Mouse (Mus musculus): ENCODE results near the gene Prrg2. TPM values are rescaled to one million over a fixed set of nuclear protein-coding genes. Genes with fewer than 3 reads are reported as not detected.

The Prrg2 gene
- polyA plus RNA-seq, 1 experiment from 2014 or later: 22.3 TPM

DNA sequence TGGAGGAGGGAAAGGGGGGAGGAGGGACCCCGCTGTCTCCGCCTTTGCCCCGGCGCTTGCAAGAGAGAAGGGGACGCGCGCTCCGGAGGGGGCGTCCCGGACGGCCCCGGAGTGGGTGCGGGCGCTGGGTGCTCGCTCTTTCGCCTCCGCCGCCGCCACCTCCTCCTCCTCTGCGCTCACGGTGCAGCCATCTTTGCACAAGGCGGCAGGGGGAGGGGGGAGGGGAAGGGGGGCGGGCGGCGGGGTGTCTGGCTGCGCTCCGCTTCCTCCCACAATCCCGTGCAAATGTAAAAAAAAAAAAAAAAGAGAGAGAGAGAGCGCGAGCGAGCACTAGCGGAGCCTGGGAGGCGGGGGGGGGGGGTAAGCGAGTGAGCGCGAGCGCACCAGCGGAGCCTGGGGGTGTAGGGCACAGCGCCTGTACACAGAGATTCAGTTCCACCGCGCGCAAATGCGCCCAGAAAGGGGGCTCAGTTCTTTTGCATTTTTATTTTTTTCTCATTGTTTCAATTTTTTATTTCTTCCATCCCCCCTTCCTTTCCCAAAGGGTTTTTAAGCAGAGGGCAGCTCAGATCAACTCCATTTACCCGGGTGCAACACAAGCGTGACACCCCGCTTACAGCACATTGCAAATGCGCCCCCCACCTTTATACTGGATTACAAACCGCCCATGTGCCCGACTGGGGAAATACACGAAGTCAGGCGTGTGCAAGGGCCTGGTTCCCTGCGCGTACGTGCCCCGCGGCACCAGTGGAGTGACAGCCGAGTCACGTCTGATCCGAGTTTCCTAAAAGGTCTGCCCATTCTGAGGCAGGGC is 9.2 kb downstream of the Prrg2 start:
- peak; percentile 57 for ATAC-seq (ENCODE audit: low FRiP score, low read depth)
- H3K9me3 ChIP-seq: no peaks in the 10 kb centered on the region
- H3K27me3 ChIP-seq: no peaks in the 10 kb centered on the region
- peak overlapping the region; percentile 97 for H3K4me2 ChIP-seq (replicated peaks)
- H3K9ac ChIP-seq: peak overlapping the region; percentile 87
- peaks cover 24% of the 10 kb centered on the region for H3K36me3 ChIP-seq
- H3K4me1 ChIP-seq: peaks cover 24% of the 10 kb centered on the region
- peak overlapping the region; percentile 99 for H3K27ac ChIP-seq
- peak overlapping the region; percentile 84 for H3K4me3 ChIP-seq
- WGBS: under 1% methylated on average over 34 of the region's 59 CpGs

DNA sequence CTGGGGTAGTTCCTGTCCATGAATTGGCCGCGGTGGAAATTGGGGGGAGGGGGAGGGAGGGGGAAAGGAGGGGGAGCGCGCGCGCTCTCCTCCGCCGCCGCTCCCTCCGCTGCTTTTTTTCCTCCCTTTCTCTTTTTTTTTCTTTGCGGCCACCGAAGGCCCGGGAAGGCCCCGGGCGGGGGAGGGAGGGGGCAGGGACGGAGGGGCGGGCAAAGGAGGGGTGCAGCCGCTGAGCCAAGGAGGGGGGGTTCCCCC is 9.7 kb downstream of the Prrg2 start, which contains the start of gene Prr12:
Gene Prr12 (minus strand): TSS at position 20 of the 255 bp plus-strand sequence.
- Histone ChIP-seq H3K36me3 (peaks cover 30% of the 10 kb centered on the region), H3K4me3 (peak within 1 kb of the TSS; percentile 84), H3K4me2 (replicated peaks) (peak within 1 kb of the TSS; percentile 97), H3K9ac (peak within 1 kb of the TSS; percentile 87), H3K4me1 (peaks cover 24% of the 10 kb centered on the region), H3K27me3 (no peaks in the 10 kb centered on the region), H3K9me3 (no peaks in the 10 kb centered on the region), H3K27ac (peak within 1 kb of the TSS; percentile 99)
- ATAC-seq (ENCODE audit: low FRiP score, low read depth): no peak
- WGBS: 7% methylated on average over 8 of the region's 18 CpGs

- under 1% methylated on average over 38 of the region's 38 CpGs for WGBS
- Histone ChIP-seq H3K9me3 (no peaks in the 10 kb centered on the region), H3K4me2 (replicated peaks) (peak overlapping the region; percentile 97), H3K36me3 (peaks cover 35% of the 10 kb centered on the region), H3K27me3 (no peaks in the 10 kb centered on the region), H3K27ac (peak overlapping the region; percentile 99), H3K4me1 (peaks cover 24% of the 10 kb centered on the region), H3K9ac (peak overlapping the region; percentile 87), H3K4me3 (peak overlapping the region; percentile 84)
- no peak for ATAC-seq (ENCODE audit: low FRiP score, low read depth)
Measured at GRCm38 (mm10) chr7:45052181-45052861, 10.2 kb downstream of the Prrg2 start.

DNA sequence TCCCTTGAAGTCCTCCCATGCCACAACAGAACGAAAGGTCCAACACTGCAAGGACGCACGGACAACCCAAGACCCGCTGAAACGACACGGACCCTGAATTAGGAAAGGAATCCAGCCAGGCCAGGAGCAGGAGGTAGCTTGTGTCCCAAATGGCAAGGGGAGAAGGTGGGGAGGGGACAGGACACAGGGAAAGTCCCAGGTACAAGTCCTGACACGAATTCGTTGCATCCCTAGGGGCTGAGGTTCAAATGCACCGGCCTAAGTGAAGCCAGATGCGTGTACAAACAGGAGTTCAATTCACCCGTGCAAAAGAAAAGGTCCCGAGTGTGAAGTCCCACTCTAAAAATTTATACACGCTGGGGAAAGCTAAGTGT is 10.9 kb downstream of the Prrg2 start:
- Histone ChIP-seq H3K9ac (peak overlapping the region; percentile 87), H3K27ac (peak overlapping the region; percentile 99), H3K4me3 (peak overlapping the region; percentile 84), H3K4me2 (replicated peaks) (peak overlapping the region; percentile 97), H3K27me3 (no peaks in the 10 kb centered on the region), H3K9me3 (no peaks in the 10 kb centered on the region), H3K36me3 (peaks cover 42% of the 10 kb centered on the region), H3K4me1 (peaks cover 24% of the 10 kb centered on the region)
- ATAC-seq (ENCODE audit: low FRiP score, low read depth): no peak
- 2% methylated on average over 13 of the region's 13 CpGs for WGBS

DNA sequence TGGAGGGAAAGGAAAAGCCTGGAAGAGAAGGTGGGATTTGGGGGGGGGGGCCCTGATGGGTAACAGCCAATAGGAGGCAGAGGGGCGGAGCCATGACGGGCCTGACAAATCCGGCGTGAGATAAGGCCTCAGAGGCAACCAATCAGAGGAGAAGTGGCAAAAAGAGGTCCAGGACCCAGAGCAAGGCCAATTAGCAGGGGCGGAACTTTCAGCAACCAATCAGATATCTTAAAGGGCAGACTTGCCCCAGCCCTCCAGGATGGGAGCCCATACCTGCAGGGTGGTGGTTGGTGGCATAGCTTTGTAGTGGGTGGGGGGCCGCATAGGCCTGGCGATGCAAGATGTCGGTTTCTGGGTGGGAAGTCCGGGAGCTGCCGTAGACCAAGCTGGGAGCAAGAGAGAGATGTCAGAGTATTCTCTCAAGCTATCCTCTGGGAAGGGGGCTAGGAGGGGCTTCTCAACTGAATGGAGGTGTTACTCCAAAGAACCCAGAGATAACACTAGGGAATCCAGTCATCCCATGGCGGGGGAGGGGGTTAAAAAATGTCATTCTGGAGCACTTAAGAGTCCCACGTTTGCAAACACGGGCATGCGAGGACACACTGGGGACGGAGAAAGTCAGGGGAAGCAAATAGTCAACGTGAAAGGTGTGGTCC is 11.4 kb downstream of the Prrg2 start:
- Histone ChIP-seq H3K36me3 (peaks cover 47% of the 10 kb centered on the region), H3K9ac (peak overlapping the region; percentile 87)

GRCm38 (mm10) chr7:45048923-45049657 is 13.4 kb downstream of the Prrg2 start:
- Histone ChIP-seq H3K4me1 (peaks cover 19% of the 10 kb centered on the region), H3K27me3 (no peaks in the 10 kb centered on the region), H3K4me2 (replicated peaks) (no peak overlapping the region), H3K36me3 (peaks cover 67% of the 10 kb centered on the region), H3K9ac (no peak overlapping the region), H3K9me3 (no peaks in the 10 kb centered on the region), H3K4me3 (no peak overlapping the region), H3K27ac (no peak overlapping the region)
- no peak for ATAC-seq (ENCODE audit: low FRiP score, low read depth)
- 88% methylated on average over 23 of the region's 23 CpGs for WGBS

More for the DNA sequence above, 11.4 kb downstream of the Prrg2 start:
- peaks cover 24% of the 10 kb centered on the region for H3K4me1 ChIP-seq
- peak overlapping the region; percentile 84 for H3K4me3 ChIP-seq
- no peaks in the 10 kb centered on the region for H3K27me3 ChIP-seq
- peak overlapping the region; percentile 99 for H3K27ac ChIP-seq
- peak; percentile 42 for ATAC-seq (ENCODE audit: low FRiP score, low read depth)
- 3% methylated on average over 16 of the region's 16 CpGs for WGBS
- peak overlapping the region; percentile 97 for H3K4me2 ChIP-seq (replicated peaks)
- no peaks in the 10 kb centered on the region for H3K9me3 ChIP-seq

DNA sequence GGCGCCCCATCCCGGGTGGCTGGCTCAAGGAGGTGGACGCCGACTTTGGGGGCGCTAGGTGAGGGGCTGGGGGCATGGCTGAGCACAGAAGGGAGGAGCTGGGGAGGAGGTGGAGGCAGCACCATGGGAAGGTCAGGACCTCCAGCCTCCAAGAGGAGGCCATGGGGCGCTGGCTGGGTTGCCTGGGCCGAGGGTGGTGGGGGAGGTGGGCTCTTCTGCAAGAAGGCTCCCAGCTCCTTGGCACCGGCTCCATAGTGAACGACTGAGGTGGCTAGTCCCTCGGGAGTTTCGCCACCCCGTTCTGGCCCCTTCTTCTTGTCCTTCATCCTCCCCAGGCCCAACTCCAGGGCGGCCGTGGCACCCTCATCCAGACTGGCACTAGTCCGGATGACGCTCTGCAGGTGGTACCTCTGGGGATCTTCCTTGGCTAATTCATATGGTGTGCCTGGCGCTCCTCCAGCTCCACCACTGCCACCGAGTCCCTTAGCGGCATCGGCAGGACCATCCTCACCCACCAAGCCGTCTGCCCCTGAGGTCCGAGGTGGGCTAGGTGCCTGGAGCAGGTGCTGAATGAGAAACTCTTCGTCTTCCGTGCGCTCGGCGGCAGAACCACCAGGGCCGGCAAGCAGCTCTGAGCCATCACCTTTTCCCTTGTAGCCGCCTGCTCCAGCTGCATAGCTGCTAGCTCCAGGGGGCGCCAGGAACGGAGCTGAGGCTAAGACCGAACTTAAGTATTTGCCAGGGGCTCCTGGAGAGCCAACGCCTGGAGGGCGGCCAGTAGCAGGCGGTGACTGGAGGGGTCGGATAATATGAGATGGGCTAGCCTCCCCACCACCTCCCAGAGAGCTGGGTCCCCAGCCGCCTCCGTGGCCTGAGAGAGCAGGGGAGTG is 14.2 kb downstream of the Prrg2 start:
- H3K4me3 ChIP-seq: no peak overlapping the region
- H3K27ac ChIP-seq: no peak overlapping the region
- ATAC-seq (ENCODE audit: low FRiP score, low read depth): no peak
- no peak overlapping the region for H3K9ac ChIP-seq
- no peaks in the 10 kb centered on the region for H3K27me3 ChIP-seq
- H3K4me1 ChIP-seq: peaks cover 19% of the 10 kb centered on the region
- no peak overlapping the region for H3K4me2 ChIP-seq (replicated peaks)
- WGBS: 93% methylated on average over 38 of the region's 38 CpGs
- no peaks in the 10 kb centered on the region for H3K9me3 ChIP-seq
- peaks cover 75% of the 10 kb centered on the region for H3K36me3 ChIP-seq

DNA sequence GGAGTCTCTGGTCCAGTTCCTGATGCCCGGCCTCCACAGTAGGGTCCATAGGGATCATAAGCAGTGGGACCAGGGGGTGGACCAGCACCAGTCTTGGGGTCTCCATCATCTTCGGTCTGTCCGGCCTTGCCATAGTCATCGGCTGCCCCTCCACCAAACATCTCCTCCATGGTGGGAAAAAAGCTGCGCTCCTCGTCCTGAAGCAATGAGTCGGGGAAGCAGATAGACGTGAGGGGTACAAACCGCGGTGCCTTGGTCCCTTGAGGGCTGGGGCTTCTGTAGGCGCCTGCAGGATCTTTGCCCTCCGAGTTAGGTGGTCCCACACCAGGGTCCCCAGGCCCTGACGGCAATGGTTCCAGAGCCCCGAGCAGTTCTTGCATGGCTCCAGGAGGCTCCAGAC is 15.0 kb downstream of the Prrg2 start:
- no peaks in the 10 kb centered on the region for H3K9me3 ChIP-seq
- no peak for ATAC-seq (ENCODE audit: low FRiP score, low read depth)
- no peak overlapping the region for H3K9ac ChIP-seq
- H3K4me2 ChIP-seq (replicated peaks): no peak overlapping the region
- WGBS: 95% methylated on average over 14 of the region's 14 CpGs
- no peak overlapping the region for H3K4me3 ChIP-seq
- no peak overlapping the region for H3K27ac ChIP-seq
- H3K36me3 ChIP-seq: peaks cover 83% of the 10 kb centered on the region
- no peaks in the 10 kb centered on the region for H3K27me3 ChIP-seq
- peaks cover 19% of the 10 kb centered on the region for H3K4me1 ChIP-seq

DNA sequence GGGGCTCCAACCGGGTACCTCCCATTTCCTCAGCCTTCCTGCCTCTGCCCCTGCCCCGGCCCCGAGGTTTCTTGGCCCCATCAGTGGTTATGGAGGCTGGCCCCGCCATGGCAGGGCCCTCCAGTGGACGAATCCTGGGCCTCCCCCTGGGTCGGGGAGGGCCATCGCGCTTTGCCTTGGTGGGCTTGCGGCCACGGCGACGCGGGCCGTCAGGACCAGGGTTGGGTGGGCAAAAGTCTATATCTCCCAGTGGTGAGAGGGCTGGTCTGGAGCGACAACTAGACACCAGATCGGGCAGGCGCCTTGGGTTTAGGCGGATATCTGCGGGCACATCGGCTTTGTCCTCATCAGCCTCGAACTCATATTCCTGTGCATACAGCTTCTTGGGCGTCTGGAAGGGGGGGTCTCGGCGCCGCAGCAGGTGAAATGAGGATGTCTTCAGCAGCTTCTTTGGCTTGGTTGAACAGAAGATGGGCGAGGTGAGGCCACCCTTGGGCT is 15.6 kb downstream of the Prrg2 start:
- 94% methylated on average over 26 of the region's 26 CpGs for WGBS
- Histone ChIP-seq H3K27me3 (no peaks in the 10 kb centered on the region), H3K36me3 (peaks cover 89% of the 10 kb centered on the region), H3K9me3 (no peaks in the 10 kb centered on the region), H3K9ac (no peak overlapping the region), H3K4me3 (no peak overlapping the region), H3K4me2 (replicated peaks) (no peak overlapping the region), H3K4me1 (peaks cover 18% of the 10 kb centered on the region), H3K27ac (no peak overlapping the region)
- ATAC-seq (ENCODE audit: low FRiP score, low read depth): no peak

DNA sequence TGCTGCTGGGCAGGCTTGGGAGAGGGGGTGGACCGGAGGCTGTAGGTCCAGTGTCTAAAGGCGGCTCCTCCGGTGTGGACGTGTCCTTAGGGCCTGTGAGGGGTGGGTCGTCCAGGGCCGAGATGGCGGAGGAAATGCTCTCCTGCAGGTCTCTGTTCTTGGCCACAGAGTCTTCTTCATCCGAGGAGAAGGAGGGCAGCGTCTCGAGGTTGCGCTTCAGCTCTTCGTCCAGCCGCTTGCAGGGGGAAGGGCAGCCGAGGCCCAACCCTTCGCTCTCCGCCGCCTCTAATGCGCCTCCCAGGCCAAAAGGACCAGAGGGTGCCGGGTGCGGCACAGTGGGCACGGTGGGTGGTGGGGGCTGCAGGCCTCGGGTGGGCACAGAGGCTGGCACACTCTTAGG is 16.7 kb downstream of the Prrg2 start:
- Histone ChIP-seq H3K27ac (no peak overlapping the region), H3K27me3 (no peaks in the 10 kb centered on the region), H3K36me3 (peaks cover 100% of the 10 kb centered on the region), H3K9ac (no peak overlapping the region), H3K9me3 (no peaks in the 10 kb centered on the region), H3K4me3 (no peak overlapping the region), H3K4me1 (peaks cover 7% of the 10 kb centered on the region; the same call in 1 of the 2 replicates), H3K4me2 (replicated peaks) (no peak overlapping the region)
- ATAC-seq (ENCODE audit: low FRiP score, low read depth): no peak
- WGBS: 95% methylated on average over 22 of the region's 22 CpGs

- H3K4me1 ChIP-seq: no peaks in the 10 kb centered on the region
- no peaks in the 10 kb centered on the region for H3K9me3 ChIP-seq
- no peak for ATAC-seq (ENCODE audit: low FRiP score, low read depth)
- no peak overlapping the region for H3K4me2 ChIP-seq (replicated peaks)
- no peak overlapping the region for H3K4me3 ChIP-seq
- H3K36me3 ChIP-seq: peaks cover 99% of the 10 kb centered on the region
- H3K27me3 ChIP-seq: no peaks in the 10 kb centered on the region
- H3K27ac ChIP-seq: no peak overlapping the region
- 96% methylated on average over 14 of the region's 14 CpGs for WGBS
- no peak overlapping the region for H3K9ac ChIP-seq
Measured at GRCm38 (mm10) chr7:45043307-45043706, 19.2 kb downstream of the Prrg2 start.

All from limb, embryonic 13.5 days (tissue).